Mouse (Mus musculus): ENCODE data around the gene Mrpl18.
A peak's percentile ranks its signal among the peaks of the same experiment; 100 is the strongest.
"Not testable (repeated sequence)": the region's sequence is repeated elsewhere in the genome, so short reads cannot be mapped to it uniquely, and the experiment has no call there.

The Mrpl18 gene

DNA sequence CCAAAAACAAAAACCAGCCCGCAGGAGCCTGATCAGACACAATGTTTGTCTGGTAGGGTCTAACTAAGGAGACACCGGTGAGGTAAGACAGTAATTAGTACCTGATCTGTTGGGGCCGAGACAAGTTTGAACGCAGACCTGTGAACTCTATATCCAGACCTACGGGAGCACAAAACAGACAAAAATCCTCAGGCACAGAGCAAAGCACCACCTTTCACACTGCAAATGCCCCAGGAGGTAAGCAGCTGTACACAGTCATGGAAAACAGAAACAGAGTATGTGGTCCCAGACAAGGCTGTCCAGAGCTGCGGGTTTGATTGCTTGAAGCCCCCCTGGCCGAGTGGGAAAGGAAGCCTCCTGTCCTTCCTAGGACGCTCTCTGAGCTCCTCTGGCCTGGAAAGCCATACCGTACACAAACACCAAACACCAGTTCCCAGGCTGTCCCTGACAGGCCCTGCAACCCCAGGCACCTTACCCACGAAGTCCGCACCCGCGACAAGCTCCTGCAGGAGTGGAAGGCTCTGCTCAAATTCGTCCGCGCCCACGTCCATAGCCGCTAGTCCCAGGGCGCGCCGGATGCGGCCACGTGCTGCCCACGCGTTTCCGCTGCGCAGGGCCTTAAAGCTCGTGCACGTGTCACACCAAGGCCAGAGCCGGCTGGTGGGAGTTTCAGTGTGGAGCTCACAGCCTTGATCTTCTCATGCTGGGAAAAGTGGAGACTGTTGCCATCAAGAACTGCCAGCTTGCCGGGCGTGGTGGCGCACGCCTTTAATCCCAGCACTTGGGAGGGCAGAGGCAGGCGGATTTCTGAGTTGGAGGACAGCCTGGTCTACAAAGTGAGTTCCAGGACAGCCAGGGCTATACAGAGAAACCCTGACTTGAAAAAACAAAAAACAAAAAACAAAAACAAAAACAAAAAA, 6.5 kb downstream of the Mrpl18 start, which contains the start of gene Pnldc1:
Pnldc1 (minus strand) TSS at position 870 of the 920 bp plus-strand sequence.
- DNase-seq = no peak

DNA sequence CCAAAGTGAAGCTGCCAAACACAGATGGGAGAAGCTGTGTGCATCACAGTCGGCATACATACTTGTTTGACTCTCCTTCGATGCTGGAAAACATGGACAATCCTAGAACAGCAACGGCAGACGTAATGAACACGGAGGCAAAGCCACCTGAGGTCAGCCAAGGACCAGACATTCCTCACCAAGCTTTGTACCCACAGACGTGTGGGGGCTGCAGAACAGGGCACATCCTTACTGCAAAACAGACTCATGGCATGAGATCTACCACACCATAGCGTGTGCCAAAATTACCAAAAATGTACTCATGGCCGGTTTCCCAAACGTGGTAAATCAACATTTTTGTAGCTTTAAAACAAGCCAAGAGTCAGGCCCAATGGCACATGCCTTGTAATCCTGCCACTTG, 9.7 kb downstream of the Mrpl18 start:
- no peak for DNase-seq

DNA sequence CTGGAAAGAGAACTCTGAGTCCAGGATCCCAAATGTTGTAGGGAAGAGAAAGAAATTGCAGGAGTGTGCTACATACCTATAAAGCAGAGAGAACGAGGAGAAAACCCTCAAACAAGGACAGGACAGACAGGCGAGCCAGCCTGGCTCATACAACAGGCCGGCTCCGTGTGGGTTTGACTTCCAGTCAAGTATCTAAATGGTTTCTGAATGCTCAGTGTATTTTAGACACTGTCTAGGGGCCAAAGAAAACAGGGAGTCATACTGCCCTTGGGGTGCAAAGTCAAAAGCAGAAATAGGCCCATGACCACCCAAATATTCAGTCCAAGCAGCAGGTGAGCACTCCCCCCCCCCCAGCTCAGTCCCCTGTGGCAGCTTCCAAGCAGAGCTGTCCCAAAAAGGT, 10.3 kb downstream of the Mrpl18 start:
- no peak for DNase-seq

DNA sequence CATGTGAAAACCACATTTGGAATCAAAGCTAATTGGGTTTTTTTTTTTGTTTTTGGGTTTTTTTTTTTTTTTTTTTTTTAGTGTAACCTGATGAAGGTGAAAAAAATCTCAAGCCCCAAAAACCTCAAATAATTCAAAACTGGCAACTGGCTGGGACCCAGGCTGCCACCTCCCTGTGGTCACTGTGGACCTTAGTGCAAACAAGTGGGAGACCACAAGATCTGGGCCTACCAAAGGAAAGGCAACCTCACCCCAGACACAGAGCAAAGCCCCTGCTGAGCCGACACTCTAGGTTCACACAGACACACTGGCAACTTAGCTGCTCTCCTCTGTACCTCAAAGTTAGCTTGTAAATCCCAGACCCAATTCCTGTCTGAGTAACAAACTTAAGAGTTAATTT, 11.8 kb downstream of the Mrpl18 start:
- DNase-seq = no peak

DNA sequence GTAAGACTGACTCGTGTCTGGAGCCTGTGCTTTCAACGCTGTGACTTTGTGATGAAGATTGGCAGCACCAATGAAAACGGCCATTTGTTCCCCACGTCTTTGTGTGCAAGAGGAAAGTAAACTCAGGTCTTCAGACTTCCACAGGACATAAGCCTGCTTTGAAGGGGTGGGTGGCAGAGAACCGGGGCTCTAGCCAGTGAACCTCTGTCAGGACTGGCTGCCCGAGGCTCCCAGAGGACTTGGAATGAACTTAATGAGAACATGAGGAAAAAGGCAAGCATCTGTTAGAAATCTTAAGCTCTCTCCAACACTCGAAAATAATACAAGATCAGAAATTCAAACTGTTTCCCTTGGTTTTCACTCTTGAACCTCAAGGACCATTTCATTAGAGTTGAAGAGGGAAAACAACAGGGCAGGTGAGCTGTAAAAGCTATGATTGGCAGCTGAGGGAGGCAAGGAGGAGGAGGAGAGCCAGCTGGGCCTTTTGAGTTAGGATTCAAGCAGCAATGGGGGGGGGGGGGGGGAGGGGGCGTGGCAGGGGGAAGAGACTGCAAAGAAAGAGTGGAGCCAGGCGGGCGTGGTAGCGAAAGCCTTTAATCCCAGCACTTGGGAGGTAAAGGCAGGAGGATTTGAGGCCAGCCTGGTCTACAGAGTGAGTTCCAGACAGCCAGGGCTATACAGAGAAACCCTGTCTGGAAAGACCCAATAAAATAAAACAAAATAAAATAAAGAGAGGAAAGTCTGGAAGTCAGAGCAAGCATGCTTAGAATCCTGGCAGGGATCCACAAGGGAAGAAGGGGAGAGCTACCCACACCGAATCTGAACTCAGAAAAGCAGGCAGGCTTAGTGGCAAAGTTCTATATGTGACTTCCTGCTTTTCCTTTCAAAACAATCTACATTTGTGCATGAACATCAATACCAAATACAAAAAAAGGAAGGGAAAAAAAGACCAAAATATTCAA, 12.5 kb downstream of the Mrpl18 start:
- DNase-seq = no peak

DNA sequence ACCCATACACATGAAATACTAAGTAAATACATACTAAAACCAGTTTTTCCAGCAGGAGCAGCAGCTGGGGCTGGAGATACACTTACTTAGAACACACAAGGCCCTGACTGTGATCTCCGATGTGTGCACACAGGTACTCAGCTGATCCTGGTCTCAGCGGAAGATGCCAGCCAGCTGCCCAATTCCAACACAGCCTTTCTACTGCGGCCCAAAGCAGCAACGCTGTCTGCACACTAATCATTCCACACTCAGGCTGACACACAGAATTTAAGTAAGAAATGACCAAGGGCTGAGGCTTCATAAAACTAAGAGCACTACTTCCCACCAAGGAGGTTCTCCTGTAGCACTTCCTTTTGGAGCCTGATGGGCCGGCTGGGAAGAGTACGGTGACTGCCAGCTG, 13.9 kb downstream of the Mrpl18 start:
- DNase-seq = no peak

DNA sequence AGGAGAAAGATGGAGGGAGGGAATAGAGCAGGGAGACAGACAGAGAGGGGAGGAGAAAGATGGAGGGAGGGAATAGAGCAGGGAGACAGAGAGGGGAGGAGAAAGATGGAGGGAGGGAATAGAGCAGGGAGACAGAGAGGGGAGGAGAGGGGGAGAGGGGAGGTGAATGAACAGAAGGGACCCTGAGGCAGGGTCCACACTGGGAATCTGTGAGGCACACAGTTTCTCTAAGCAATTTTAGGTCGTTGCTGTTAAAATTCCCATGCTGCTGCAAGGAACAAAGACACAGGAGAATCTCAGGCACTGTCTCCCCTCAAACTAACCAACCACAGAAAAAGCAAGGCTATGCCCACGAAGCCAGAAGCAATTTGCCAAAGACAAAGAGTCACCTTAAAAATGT, 17.5 kb downstream of the Mrpl18 start:
- not testable (repeated sequence) for DNase-seq

DNA sequence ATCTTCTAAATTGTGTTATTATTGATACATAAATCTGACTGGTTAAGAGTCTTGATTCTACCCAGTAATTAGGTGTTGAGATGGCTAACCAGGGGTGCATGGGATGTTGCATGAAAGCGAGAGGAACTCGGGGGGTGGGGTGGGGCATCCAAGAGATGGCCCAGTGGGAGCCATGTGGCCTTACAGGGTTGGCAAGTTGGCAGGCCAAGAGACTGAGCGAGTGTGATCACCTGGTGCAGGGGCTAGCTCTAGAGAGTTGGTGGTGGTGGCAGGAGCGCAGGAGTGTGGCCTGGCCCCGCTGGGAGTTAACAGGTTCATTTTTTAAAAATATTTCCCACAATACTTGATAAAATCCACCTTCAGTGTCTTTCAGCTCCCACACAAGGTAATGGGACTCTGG, 18.5 kb downstream of the Mrpl18 start:
- no peak for DNase-seq

DNA sequence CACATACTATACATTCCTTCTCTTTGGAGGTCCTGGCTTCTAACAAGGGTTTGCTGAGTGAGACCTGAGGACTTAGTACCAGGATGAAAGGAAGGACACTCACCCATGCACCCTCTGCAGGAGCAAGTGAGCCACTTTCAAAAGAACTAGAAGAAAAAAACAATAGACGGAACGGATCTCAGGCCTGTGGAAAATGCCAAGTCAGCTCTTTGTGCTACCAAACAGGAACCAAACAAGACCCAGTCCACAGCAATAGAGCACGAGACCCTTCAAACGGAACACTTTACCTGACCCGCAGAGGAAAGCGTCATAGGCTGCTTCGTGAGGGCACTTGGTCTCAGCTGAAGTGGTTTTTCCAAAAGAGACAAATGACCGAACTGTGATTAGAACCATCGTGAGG, 24.1 kb downstream of the Mrpl18 start:
- DNase-seq = no peak

DNA sequence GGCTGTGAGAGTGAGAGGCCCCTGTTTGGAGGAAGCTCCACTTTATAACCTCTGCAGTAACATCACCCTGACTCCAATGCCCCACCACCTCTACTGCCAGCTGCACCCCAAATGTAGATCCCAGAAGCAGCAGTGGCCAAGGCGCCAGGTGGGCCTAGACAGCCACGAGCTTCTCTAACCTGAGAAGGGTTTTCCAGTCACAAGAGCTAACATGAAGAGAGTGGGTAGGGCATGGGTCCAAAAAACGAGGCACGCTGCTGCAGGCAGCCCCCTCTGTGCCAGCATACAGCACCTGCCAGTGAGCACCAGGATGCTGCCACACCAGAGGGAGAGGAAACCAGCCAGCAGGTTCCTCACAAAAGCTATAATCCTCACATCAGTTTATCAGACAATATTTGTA, 25.1 kb downstream of the Mrpl18 start:
- peak in 1 of 2 experiments; percentile 11 for DNase-seq

DNA sequence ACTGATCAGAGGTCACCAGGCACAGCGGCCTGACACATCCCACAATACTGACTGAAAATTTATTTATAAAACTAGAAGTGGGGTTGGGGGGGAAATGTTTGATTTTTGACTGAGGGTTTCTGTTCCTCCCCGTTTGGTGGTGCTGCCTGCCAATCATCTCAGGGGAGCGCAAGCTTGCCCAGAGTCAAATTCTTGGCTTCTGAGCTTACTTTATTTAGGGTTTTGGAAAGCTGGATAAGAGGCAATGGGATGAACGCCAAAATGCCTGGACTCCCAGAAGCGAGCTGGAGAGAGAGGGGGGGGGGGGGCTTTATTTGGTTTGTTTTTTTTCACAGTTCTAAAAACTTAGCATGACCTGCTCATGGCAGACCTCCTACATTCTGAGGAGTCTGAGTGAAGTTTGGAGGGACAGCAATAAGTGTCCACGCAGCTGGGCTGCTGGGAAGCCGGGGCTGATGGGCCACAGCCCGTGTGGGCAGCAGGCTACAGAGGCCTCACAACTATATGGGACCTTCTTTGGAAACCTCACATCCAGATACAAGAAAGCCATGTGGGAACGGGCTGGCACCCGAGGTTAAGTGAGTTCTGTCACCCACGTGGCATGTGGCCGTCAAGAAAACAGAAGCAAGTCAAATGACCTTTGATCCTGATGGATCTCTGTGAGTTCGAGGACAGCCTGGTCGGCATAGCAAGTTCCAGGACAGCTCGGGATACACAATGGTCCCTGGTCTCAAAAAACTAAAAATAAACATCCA, 28.9 kb downstream of the Mrpl18 start:
- DNase-seq = no peak

DNA sequence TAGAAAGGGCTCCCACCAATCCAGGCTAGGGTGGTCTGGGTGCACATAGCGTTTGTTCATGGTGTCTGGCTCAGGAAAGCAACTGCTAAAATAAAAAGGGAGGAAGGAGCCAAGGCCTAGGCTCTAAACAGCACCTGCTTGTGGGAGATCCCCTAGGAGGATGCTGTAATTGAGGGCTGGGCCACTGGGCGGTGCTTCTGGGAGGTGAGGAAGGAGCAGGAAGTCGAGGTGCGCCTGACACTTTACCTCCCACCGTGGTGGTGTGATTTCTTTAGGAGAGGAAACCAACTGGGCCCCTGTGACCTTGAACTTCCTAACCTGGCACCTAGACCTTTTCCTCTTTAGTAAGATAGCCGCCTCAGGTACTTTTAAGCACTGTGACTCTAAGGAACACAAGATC, 29.5 kb downstream of the Mrpl18 start:
- no peak for DNase-seq

DNA sequence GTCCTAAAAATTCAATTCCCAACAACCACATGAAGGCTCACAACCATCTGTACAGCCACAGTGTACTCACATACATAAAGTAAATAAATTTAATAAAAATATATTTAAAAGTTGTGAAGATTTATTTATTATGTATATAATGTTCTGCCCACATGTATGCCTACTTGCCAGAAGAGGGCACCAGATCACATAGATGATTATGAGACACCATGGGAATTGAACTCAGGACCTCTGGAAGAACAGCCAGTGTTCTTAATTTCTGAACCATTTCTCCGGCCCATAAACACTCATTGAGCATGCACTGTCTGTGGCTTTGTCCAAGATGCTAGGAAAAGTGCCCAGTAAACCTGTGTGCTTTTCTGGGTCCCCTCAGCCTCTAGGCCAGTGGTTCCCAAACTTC, 34.9 kb downstream of the Mrpl18 start:
- DNase-seq = no peak

DNA sequence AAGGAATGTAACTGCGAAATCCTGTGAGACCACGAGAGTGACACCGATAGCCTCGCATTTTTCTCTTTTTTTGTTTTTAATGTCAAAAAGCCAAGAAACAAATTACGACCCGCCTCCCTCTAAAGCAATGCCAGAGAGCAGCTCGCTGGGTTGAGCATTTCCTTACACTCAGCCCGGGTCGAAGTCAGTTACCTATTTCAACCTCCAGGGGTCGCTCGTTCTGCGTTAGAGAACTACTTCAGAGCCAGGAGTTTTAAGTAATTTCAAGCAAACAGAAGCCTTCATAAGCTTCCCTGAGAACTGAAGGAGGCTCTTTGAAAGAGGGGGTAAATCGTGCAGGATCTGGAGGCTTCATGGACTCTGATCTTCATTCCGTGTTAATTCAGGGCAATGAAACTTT, 36.0 kb downstream of the Mrpl18 start:
- DNase-seq = peak; percentile 78 to 86

DNA sequence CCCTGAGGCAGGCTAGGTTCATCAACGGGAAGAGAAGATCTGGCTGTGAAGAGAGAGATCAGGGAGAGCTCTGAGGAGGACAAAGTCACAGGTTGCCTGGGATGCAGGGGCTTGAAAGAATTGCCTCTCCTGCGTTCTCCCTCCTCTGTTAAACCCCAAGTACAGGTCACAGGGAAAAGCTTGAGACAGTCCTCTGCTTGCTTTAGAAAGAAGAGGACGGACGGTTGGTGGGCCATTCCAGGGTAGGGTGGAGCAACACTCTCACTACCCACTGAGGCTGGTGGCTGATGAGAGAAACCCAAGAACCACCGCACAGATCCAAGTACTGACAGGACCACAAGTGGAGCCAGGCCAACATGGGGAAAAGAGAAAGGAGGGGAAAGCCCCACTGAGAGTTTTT, 40.4 kb downstream of the Mrpl18 start, which contains the start of gene Mrgprh:
Mrgprh (plus strand) TSS at position 301 of the 400 bp plus-strand sequence.
- no peak for DNase-seq

DNA sequence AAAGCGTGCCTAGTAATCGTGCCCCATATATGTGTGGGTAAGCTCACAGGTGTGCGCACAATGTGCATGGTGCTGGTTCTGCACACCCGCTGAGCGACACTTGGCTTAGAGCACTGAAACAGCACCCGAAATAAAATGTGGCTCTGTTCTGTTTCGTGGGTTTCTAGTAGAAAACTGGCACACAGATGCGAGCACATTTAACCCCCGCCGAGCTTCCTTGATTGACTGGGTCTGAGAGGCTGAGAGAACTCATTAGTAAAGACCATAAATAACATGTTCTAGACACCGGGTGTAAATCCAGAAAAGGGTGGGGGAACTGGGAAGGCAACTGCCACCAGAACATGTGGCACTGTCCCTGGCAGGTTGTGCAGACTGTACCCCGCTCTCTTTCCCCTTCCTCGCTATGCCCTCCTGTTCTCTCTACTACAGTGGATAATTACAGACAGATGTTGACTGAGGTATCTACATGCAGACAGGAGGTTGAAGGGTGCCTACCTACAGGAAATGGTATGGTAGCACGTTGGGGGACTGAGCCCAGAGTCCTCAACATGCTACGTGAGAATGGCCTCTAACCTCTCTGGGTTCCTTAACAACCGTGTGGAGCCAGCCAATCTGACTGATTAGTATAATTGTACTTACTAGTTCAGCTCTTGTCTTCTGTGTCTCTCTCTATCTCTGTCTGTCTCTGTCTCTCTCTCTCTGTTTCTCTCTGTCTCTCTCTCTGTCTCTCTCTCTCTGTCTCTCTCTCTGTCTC, 43.7 kb downstream of the Mrpl18 start:
- peak; percentile 25 to 29 for DNase-seq

DNA sequence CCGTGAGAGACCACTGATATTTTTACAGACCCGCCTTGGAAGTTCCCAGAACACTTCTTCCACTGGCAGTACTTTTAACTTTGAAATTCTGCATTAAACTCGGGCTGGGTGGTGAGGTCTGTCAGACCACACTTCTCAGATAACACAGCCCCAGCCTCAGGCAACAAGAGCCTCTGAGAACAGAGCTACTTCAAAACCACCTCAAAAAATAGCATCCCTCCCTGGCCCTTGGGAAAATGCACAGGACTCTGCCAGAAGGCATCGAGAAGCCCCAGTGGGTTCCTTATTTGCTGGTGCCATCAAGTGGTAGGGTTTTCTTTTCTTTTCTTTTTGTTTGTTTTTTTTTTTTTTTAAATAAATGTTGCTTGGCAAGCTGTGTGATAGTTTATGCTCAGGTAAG, 47.5 kb downstream of the Mrpl18 start:
- DNase-seq = no peak

DNA sequence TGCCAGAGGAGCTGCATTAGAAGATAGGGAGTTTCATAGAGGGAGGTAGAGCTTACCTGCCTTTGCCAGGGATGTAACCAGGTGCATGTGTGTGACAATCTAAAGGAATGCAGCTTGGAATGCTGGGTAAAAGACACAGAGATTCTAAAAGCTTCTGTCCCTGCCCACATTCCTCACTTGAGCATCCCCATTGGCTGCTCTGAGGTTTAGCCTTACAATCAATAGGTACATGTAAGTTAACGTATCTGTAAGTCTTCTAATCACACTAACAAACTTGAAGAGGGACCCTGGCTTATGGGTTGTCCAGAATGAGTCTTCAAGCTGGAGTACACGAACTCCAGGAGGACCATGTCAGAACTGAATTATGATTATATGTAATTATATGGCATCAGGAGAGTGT, 48.1 kb downstream of the Mrpl18 start, which contains the start of gene Mas1:
Mas1 (minus strand) TSS at position 101 of the 400 bp plus-strand sequence.
- no peak for DNase-seq

DNA sequence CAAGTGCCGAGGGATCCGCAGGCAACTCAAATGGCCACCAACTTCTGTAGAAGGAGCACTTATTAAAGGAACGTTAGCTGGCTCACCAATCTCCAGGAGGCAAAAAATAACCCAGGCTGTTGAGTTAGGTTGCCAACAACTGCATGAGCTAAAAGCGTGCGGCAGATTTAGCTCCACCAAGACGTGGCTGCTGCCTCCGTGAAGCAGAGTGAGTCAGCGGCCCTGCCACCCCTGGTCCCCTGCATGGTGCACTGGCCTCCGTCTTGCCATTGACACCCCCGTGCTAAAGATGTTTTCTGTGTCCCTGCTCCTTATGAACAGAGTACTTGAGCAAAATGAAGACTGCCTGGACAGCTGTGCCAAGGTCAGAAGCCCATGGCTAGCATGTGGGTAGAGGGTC, 49.3 kb downstream of the Mrpl18 start:
- no peak for DNase-seq

DNA sequence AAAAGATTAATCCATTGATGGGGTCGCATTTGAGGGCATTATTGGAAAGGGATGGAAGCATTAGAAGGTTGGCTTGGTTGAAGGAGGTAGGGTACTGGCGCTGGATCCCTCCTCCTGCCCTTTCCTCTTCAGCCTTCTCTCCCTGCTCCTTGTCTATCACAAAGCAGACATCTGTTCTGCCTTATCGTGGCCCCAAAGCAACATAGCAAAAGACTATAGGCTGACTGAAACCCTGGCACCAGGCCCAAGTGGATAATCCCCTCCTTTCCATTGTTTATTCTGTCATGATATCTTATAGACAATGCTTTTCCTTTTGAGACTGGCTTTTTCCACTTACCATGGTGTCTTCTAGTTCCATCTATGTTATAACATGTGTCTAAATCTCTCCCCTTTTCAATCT, 50.7 kb downstream of the Mrpl18 start:
- no peak for DNase-seq

DNA sequence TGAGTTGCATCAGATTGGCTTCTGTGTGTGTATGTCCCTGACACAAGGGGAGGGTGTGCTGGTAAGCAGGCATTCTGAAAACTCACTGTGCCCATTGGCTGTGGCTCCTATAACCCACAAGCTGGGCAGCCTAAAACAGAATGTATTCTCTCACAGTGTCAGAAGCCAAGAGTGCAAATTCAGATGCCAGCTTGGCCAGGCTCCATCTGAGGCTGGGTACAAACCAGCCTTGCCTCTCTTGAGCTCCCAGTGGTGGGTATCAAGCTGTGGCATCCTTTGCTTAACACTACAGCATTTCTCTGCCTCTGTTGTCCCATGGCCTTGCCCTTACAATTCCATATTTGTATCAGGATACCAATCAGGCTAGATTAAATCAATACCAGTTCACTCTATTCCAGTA, 52.0 kb downstream of the Mrpl18 start:
- peak; percentile 33 to 35 for DNase-seq

Data from cerebellum, postnatal 36 days (tissue).